Mouse (Mus musculus) retina, adult 2 months (tissue): Measurements from ENCODE around the gene Gxylt2.

Source experiments
- DNase-seq: peaks from one replicate; pipeline ENCODE4 v3.0.0-alpha.2; 2012; ENCODE audit warnings: low read depth, low spot score

Gxylt2 gene

GRCm38 (mm10) chr6:100799290-100799689 lies 94.8 kb downstream of the Gxylt2 start:
- DNase-seq, result no peak

GRCm38 (mm10) chr6:100799766-100800165 lies 95.2 kb downstream of the Gxylt2 start:
- DNase-seq, result no peak

DNA sequence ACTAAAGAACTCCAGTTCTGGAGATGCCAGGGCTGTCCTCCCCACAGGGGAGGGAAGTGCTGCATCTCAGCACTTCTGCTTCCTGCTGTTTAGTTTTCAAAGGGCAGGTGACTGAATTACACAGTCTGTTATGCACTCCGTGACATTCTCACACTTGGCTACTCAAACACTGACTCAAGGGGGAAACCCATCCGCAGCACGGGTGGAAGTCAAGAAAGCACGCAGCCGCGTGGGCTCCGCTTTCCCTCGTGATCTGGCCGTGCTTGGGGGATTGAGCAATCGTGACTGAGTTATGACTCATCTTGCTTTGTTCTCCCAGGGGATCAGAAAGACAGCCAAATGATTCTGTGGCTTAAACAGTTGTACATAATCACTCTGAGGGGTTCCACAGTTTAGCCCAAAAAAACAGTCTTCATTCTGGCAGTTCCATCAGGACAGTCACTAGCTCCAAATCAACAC lies 96.0 kb downstream of the Gxylt2 start:
- DNase-seq, result no peak

GRCm38 (mm10) chr6:100802381-100803083 lies 98.0 kb downstream of the Gxylt2 start:
- no peak for DNase-seq

GRCm38 (mm10) chr6:100803250-100803649 lies 98.7 kb downstream of the Gxylt2 start:
- no peak for DNase-seq

DNA sequence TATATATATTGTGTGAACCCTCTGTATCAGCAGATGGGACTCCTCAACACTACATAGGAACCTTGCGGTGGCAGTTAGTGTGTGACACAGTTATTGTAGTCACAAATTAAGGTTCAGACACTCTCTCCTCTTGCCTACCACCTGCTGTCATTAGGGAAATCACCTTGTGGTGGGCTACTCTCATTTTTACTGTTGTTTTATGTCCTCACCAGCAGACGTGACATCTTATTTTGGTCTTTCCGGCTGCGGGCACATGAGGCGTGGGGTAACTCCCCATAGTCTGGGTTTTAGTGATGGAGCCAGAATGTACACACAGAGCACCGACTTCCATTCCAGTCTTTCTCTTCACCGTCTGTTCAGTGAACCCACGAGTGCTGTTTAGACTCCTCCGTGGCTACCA lies 102.7 kb downstream of the Gxylt2 start:
- DNase-seq, result no peak

DNA sequence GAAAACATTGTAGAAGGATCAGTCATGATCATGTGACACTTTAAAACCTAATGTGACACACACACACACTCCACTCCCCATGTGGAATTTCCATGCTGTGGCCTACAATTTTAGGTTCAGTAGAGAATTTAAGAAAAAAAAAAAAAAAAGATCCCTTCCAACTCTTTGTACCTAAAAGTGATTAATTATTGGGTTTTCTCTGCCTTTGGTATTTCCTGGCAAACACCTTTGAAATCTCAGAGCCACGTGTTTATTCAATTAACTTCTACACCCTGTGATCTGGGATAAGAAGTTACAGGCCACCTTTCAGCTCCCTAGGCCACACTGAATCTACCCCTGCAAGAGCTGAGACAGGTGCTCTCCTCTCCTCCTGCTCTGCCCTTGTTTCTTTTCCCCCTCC lies 103.2 kb downstream of the Gxylt2 start:
- no peak for DNase-seq

DNA sequence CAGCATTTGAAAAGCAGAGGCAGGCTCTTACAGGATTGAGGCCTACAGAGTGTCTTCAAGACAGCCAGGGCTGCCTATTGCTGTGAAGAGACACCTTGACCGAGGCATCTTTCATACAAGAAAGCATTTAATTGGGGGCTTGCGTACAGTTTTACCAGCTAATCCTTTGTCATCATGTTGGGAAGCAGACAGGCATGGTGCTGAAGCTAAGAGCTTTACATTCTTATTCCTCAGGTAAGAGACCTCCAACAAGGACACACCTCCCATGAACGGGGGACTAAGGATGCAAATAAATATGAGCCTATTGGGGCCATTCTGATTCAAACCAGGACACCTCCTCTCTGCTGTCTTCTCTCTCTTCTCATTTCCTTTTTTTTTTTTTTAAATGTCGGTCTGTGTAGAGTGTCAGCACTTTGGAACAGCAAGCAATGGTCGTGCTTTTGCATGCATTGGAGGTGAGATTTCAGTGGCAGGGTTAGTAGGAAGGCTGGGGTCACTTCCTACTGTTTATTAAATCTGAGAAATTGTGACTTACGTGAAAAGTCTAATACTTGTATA lies 103.8 kb downstream of the Gxylt2 start:
- DNase-seq, result no peak

- no peak for DNase-seq
Measured at GRCm38 (mm10) chr6:100810117-100810516, 105.6 kb downstream of the Gxylt2 start.

GRCm38 (mm10) chr6:100811731-100812130 lies 107.2 kb downstream of the Gxylt2 start:
- no peak for DNase-seq

- no peak for DNase-seq
Measured at GRCm38 (mm10) chr6:100821367-100821766, 116.8 kb downstream of the Gxylt2 start.

GRCm38 (mm10) chr6:100823356-100823755 lies 118.8 kb downstream of the Gxylt2 start:
- DNase-seq, result no peak

GRCm38 (mm10) chr6:100824381-100824965 lies 119.9 kb downstream of the Gxylt2 start:
- DNase-seq, result no peak

DNA sequence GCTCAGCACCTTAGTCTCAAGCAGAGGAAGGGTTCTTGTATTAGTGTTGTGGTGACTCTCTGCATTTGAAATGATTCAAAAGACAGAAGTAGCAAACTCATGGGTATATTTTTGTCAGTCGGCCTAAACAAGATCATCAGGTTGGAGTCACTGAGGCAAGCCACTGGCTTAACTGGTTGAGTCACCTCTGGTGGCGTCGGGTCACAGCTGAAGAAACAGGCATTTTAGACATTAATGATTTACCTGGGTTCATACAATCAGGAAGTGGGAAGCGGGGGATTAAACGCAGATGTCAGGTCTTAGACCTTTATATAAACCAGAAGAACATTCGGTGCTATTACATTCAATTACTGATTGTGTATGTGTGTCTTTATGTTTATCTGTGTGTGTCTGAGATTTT lies 121.5 kb downstream of the Gxylt2 start:
- no peak for DNase-seq

DNA sequence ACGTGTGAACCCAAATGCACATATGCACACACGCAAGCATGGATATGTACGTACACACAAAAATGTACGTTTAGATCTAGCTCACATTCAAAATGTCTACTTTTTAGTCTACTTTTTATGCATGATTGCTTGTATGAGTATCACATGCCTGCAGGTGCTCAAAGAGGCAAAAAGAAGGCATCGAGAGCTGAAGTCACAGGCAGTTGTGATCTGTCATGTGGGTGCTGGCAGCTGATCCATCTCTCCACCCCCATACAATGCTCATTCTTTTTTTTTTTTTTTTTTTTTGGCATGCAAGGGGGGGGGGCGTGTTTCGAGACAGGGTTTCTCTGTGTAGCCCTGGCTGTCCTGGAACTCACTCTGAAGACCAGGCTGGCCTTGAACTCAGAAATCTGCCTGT lies 124.0 kb downstream of the Gxylt2 start:
- no peak for DNase-seq

- DNase-seq, result no peak
Measured at GRCm38 (mm10) chr6:100829770-100830169, 125.2 kb downstream of the Gxylt2 start.

GRCm38 (mm10) chr6:100831188-100831587 lies 126.7 kb downstream of the Gxylt2 start:
- no peak for DNase-seq

GRCm38 (mm10) chr6:100831751-100832150 lies 127.2 kb downstream of the Gxylt2 start:
- no peak for DNase-seq

DNA sequence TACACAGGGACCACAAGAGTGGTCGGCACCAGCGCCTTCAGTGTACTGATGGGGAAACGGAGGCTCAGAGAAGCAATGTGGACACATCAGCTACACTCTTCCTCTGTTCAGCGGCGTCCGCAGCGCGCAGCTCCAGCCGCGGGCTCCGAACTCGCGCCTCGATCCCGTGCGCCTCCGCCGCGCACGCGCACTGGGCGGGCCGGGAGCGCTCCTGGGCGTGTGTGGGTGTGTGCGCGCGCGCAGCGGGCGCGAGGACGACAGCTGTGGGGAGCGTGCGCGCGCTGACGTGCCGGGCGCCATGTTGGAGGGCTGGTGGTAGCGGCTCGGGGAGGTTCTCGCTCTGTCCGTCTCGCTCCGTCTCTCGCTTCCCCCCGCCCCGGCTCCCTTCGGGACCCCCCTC lies 128.8 kb downstream of the Gxylt2 start, which contains the start of gene Ppp4r2:
Ppp4r2 (plus strand) TSS at position 268 of the 400 bp plus-strand sequence.
- DNase-seq, result peak; percentile 83

DNA sequence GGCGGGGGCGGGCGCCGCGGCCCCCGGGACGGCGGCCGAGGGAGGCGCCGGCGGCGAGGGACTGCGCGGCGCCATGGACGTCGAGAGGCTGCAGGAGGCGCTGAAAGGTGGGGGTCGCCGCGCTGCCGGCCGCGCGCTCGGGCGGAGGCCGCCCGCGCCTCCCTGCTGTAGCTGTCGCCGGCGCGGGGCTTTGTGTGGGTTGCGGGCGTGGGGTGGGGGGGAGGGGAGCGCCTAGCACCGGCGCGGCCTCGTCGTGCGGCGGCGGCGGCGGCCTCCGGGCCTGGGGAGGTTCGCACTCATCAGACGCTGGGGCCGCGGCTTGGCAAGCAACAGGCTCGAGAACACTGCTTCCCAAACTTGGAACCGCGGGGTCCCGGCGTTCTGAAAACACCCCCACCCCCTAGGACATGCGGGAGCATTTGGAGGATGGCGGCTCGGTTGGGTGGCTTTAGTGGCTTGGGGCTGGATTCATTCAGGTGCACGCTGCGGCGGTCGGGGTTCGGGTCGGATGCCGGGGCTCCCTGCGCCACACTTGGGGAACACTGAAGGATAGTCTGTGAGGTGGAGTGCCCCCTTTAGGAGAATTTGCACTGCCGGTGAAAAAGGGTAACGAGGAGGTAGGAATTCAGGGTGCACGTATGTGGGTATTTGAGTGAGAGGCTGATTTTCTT lies 129.4 kb downstream of the Gxylt2 start:
- DNase-seq, result peak; percentile 11

GRCm38 (mm10) chr6:100834489-100835160 lies 130.1 kb downstream of the Gxylt2 start:
- DNase-seq, result no peak

GRCm38 (mm10) chr6:100845058-100845457 lies 140.5 kb downstream of the Gxylt2 start:
- DNase-seq, result no peak
